Mouse (Mus musculus) midbrain, embryonic 14.5 days (tissue): Measurements from ENCODE around the gene Rtraf. TPM values are rescaled to one million over a fixed set of nuclear protein-coding genes. Genes with fewer than 3 reads are reported as not detected.

Experiments
- ATAC-seq: fragments of 200-750 bp; cut with Nextera tagmentation; 2 replicates; pipeline ENCODE4 v1.8.0; 2017; ENCODE audit warnings: moderate number of reproducible peaks, moderate library complexity; ENCODE audit not compliant: low FRiP score, low TSS enrichment
- DNase-seq: peaks from one replicate; pipeline ENCODE4 v3.0.0-alpha.2; 2015
- H3K27ac ChIP-seq: fragments of 300-500 bp; sonication (generic); replicated peaks from 2 replicates; pipeline ENCODE4 v1.5.1; 2014; ENCODE audit warnings: mild to moderate bottlenecking, low read depth, low read length, moderate library complexity
- H3K27me3 ChIP-seq: fragments of 300-500 bp; sonication (generic); 2 replicates; pipeline ENCODE4 v1.6.1; 2014; ENCODE audit warnings: low read length, control low read depth, mixed read lengths; ENCODE audit not compliant: control insufficient read depth, insufficient read depth
- H3K36me3 ChIP-seq: fragments of 300-500 bp; sonication (generic); 2 replicates; pipeline ENCODE4 v1.6.1; 2014; ENCODE audit warnings: low read length, control low read depth; ENCODE audit not compliant: control insufficient read depth, insufficient read depth
- H3K4me1 ChIP-seq: fragments of 300-500 bp; sonication (generic); 2 replicates; pipeline ENCODE4 v1.6.1; 2014; ENCODE audit warnings: mild to moderate bottlenecking, antibody characterized with exemption, low read length, control low read depth; ENCODE audit not compliant: control insufficient read depth, insufficient read depth
- H3K4me2 ChIP-seq: fragments of 300-500 bp; sonication (generic); 2 replicates; pipeline ENCODE4 v1.6.1; 2014; ENCODE audit warnings: mild to moderate bottlenecking, low read length, moderate library complexity
- H3K4me3 ChIP-seq: fragments of 300-500 bp; sonication (generic); replicated peaks from 2 replicates; pipeline ENCODE4 v1.5.1; 2014; ENCODE audit warnings: low read depth, low read length
- H3K9ac ChIP-seq: fragments of 300-500 bp; sonication (generic); replicated peaks from 2 replicates; pipeline ENCODE4 v1.6.1; 2014; ENCODE audit warnings: mild to moderate bottlenecking, low read length, moderate library complexity
- H3K9me3 ChIP-seq: fragments of 300-500 bp; sonication (generic); 2 replicates; pipeline ENCODE4 v1.6.1; 2016; ENCODE audit warnings: low read length, control low read depth, mixed read lengths; ENCODE audit not compliant: control insufficient read depth
- WGBS: fragments of 180-500 bp; shearing (Covaris S2); extraction: QIAGEN DNeasy Blood & Tissue Kit; methylation state at CpG from one replicate; pipeline ENCODE4 v1.1.7; 2014; 5-methylcytosine and 5-hydroxymethylcytosine counted together
- polyA plus RNA-seq: library from polyadenylated mRNA; unstranded; fragments of >200 nt; fragmentation: Nextera tagmentation; extraction: Ambion mirVana; gene quantifications from 2 replicates; pipeline ENCODE4 v1.2.1, GENCODE M21; 2014

Gene Rtraf
- polyA plus RNA-seq, 1 experiment from 2014 or later: 196 TPM

DNA sequence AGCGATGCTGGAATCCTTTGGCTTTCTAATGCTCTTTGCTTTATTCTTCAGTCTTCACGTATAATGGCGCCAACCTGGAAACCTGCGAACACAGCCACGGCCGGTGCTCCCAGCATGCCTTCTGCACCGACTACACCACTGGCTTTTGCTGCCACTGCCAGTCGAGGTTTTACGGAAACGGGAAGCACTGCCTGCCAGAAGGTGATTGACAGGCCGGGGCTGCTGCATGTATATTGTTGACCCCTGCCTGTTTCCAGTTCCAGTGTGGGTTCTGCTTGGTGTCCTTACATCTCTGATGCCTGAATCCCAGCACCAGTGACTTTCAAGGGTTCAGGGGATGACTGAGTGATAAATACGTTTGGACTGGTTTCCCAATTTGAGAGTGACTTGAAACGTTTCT is 45.7 kb downstream of the Rtraf start:
- Histone ChIP-seq H3K4me2 (no peak overlapping the region), H3K36me3 (no peaks in the 10 kb centered on the region), H3K4me1 (no peaks in the 10 kb centered on the region), H3K9me3 (0 out of 2 replicates have a peak, but pooled peaks cover 3% of the 10 kb centered on the region), H3K27me3 (no peaks in the 10 kb centered on the region), H3K27ac (no peak overlapping the region), H3K9ac (no peak overlapping the region), H3K4me3 (no peak overlapping the region)
- DNase-seq: no peak
- 92% methylated on average over 13 of the region's 13 CpGs for WGBS
- no peak for ATAC-seq

DNA sequence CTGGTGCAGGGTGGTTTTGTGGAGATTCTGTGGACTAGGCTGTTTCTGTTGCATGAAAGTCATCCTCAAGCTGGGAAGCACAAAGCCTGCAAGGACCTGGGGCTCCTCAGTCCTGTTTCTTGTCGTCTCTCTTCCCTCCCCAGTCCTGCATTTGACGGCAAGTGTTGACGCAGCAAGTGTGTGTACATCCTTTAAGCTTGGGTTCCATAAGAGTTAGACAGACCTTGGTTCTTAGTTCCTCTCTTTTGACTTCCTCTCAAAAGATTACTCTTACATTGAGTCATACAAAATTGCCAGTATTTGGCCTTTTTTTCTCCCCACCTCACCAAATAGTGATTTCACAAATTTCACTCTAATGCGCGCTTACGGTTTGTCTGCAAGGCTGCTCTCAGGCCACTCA is 46.3 kb downstream of the Rtraf start:
- no peak overlapping the region for H3K4me3 ChIP-seq
- H3K9ac ChIP-seq: no peak overlapping the region
- H3K9me3 ChIP-seq: 0 out of 2 replicates have a peak, but pooled peaks cover 3% of the 10 kb centered on the region
- no peaks in the 10 kb centered on the region for H3K4me1 ChIP-seq
- no peak for DNase-seq
- no peak overlapping the region for H3K27ac ChIP-seq
- no peak for ATAC-seq
- 93% methylated on average over 6 of the region's 6 CpGs for WGBS
- no peaks in the 10 kb centered on the region for H3K36me3 ChIP-seq
- no peak overlapping the region for H3K4me2 ChIP-seq
- H3K27me3 ChIP-seq: no peaks in the 10 kb centered on the region

DNA sequence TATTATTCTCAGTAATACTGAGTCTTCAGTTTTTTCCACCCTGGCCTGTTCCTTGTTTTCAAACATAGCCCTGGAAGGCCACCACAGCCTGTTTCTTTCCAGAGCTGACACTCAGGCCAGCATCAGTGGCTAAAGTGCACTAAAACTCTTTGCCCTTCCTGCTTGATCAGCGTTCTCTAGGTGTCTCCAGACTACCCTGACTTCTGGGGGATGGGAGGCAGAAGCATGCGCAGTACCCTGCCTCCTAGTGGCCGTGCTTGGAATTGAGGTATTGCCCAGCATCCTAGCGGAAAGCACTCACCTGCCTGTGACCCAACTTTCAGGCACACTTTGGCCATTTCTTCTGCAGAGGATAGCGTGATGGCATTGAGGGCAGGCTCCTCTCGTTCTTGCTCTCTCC is 46.7 kb downstream of the Rtraf start:
- Histone ChIP-seq H3K9ac (no peak overlapping the region), H3K36me3 (no peaks in the 10 kb centered on the region), H3K9me3 (0 out of 2 replicates have a peak, but pooled peaks cover 3% of the 10 kb centered on the region), H3K4me2 (no peak overlapping the region), H3K27me3 (no peaks in the 10 kb centered on the region), H3K4me1 (no peaks in the 10 kb centered on the region), H3K27ac (no peak overlapping the region), H3K4me3 (no peak overlapping the region)
- WGBS: 50% methylated on average over 6 of the region's 6 CpGs
- no peak for ATAC-seq
- peak; percentile 26 for DNase-seq

DNA sequence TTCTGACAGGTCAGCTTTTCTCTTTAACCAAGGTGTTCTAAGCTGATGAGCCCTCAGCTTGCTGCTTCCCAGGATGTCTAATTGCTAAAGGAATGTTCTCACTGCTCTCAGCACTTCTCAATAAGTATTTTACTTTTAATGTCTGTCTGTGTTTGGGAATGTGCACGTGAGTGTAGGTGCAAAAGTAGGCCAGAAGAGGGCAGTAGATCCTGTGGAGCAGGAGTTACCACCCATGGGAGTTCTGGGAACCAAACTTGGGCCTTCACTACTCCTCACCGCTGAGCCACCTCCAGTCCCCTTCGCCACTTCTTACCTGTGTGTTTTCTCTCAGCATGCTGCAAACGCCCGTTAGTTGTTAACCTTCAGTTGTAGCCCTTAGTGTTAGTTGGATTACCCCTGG is 47.4 kb downstream of the Rtraf start:
- Histone ChIP-seq H3K4me2 (no peak overlapping the region), H3K9me3 (0 out of 2 replicates have a peak, but pooled peaks cover 3% of the 10 kb centered on the region), H3K27me3 (no peaks in the 10 kb centered on the region), H3K4me3 (no peak overlapping the region), H3K27ac (no peak overlapping the region), H3K9ac (no peak overlapping the region), H3K4me1 (no peaks in the 10 kb centered on the region), H3K36me3 (no peaks in the 10 kb centered on the region)
- ATAC-seq (no peak), DNase-seq (no peak)
- 98% methylated on average over 5 of the region's 5 CpGs for WGBS

DNA sequence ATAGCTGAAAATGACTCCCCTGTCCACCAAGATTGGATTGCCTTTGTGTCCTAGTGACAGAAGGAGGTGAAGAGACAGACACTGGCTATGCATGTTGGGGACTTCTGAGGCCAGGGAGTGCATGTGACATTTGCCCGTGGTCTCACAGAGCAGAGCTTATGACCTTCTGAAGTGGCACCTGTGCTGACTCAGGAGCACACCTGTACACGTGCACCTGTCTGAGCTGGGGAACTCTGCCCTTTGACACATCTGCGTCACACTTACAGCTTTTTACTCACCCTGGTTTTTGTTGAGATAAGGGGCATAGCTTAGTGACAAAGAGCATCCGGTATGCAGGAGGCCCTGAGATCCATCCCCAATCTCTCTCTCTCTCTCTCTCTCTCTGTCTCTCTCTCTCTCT is 48.1 kb downstream of the Rtraf start:
- no peaks in the 10 kb centered on the region for H3K4me1 ChIP-seq
- no peak overlapping the region for H3K27ac ChIP-seq
- no peak overlapping the region for H3K4me3 ChIP-seq
- WGBS: 93% methylated on average over 4 of the region's 4 CpGs
- H3K9me3 ChIP-seq: 0 out of 2 replicates have a peak, but pooled peaks cover 3% of the 10 kb centered on the region
- H3K4me2 ChIP-seq: no peak overlapping the region
- H3K9ac ChIP-seq: no peak overlapping the region
- ATAC-seq (no peak), DNase-seq (no peak)
- no peaks in the 10 kb centered on the region for H3K36me3 ChIP-seq
- no peaks in the 10 kb centered on the region for H3K27me3 ChIP-seq

DNA sequence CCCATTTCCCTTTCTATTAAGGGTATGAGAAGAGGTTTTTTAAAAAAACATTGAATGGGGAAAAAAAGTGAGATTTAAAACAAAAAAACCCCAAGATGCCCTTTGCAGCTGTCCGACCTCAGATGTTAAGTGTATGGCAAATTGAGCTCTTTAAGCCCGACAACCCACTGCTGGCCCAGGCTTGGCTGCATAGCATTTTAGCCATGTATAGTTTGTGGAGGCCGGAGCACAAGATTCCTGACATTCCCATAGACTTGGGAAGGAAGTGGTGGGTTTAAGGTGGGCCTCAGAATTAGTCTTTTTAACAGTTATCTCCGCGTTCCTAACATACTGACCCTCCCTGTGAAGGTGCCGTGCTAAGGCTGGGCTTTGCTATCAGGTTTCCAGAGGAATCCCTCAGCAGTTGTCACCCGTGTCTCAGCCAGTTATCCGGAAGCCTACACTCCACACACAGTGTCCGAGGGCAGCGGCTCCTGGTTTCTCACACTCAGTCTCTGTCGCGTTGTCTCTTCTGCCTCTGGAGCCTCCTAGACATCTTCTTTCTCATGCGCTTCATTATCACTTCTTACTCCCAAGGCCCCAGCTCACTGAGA is 49.5 kb downstream of the Rtraf start:
- WGBS: 87% methylated on average over 13 of the region's 13 CpGs
- Histone ChIP-seq H3K27ac (no peak overlapping the region), H3K4me1 (no peaks in the 10 kb centered on the region), H3K4me2 (no peak overlapping the region), H3K9me3 (0 out of 2 replicates have a peak, but pooled peaks cover 3% of the 10 kb centered on the region), H3K27me3 (no peaks in the 10 kb centered on the region), H3K4me3 (no peak overlapping the region), H3K9ac (no peak overlapping the region), H3K36me3 (no peaks in the 10 kb centered on the region)
- no peak for DNase-seq
- no peak for ATAC-seq

DNA sequence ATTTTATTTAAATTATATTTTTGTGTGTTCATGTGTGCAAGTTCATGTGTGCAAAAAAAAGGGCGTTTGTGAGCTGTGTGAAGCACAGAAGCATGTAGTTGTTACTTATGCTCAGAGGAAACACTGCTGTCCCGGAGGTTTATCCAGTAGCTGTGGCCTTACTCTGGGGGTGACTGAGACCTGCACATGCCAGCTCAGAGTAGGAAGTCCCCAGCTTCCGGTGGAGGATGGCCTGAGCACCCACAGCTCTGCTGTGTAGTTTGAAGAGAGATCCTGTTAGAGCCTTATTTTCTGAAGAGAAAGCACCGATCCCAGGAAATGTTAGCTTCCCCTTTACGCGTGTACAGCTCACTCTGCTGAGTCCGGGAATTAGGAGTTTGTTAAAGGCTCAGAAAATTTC is 52.5 kb downstream of the Rtraf start:
- Histone ChIP-seq H3K36me3 (no peaks in the 10 kb centered on the region), H3K4me1 (peaks cover 7% of the 10 kb centered on the region; the same call in 1 of the 2 replicates), H3K27me3 (no peaks in the 10 kb centered on the region), H3K27ac (no peak overlapping the region), H3K9ac (no peak overlapping the region), H3K4me2 (no peak overlapping the region), H3K4me3 (no peak overlapping the region), H3K9me3 (0 out of 2 replicates have a peak, but pooled peaks cover under 1% of the 10 kb centered on the region)
- no peak for ATAC-seq
- no peak for DNase-seq
- 83% methylated on average over 7 of the region's 7 CpGs for WGBS

DNA sequence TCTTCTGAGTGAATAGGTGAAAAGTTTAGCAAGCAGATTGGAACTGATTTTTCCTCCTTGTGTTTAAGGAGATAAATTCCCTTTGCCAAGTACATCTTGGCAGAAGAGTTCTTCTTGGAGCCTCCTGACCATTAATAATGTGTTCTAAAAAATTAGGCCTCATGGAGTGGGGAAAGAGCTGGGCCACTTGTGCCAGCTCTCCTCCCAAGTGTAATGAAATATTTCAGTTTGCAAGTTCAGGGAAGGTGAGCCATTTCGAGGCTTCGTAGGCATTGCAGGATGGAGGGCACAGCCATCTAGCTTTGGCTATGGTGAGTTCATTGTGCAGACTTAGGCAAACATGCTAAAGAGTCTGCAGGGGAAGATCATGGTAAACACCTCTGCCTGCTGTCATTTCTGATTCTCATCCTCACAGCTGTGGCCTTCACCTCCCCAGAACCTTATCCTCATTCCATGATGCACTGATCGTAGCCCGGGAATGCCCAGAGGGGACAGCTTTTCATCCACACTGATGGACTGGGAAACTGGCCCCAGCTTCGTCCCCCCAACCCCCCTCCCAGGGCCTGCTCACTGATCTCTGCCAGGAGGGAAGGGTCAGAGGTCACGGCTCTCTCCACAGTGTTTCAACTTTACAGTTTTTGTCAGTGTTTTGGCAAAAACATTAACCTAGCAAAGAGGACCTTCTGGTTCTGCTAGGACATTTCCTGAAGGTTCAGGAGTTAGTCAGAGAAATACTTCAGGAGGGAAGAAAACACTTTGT is 54.0 kb downstream of the Rtraf start:
- ATAC-seq: no peak
- 40% methylated on average over 6 of the region's 6 CpGs for WGBS
- H3K4me2 ChIP-seq: no peak overlapping the region
- H3K36me3 ChIP-seq: no peaks in the 10 kb centered on the region
- no peaks in the 10 kb centered on the region for H3K27me3 ChIP-seq
- no peak overlapping the region for H3K4me3 ChIP-seq
- peaks cover 9% of the 10 kb centered on the region; the same call in 1 of the 2 replicates for H3K4me1 ChIP-seq
- H3K27ac ChIP-seq: no peak overlapping the region
- no peak overlapping the region for H3K9ac ChIP-seq
- no peaks in the 10 kb centered on the region for H3K9me3 ChIP-seq
- no peak for DNase-seq

DNA sequence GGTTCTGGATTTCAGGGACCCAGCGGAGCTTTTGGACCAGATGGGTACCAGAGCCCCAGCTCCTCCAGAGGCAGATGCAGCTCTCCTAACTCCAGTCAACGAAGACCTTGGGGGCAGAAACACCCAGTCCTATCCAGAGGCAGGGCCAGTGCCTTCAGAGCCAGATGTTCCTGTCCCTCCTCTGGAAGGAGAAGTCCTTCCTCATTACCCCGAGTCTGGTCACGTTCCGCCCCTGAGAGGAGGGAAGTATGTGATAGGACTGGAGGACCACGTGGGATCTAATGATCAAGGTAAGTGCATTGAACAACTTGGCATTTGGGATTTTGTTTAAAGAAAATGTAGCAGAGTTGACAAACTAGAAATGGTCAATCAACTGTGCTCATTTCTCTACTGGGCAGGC is 55.0 kb downstream of the Rtraf start:
- no peak overlapping the region for H3K27ac ChIP-seq
- no peak overlapping the region for H3K4me3 ChIP-seq
- DNase-seq (no peak), ATAC-seq (no peak)
- H3K9me3 ChIP-seq: no peaks in the 10 kb centered on the region
- 94% methylated on average over 6 of the region's 6 CpGs for WGBS
- H3K4me1 ChIP-seq: peaks cover 9% of the 10 kb centered on the region; the same call in 1 of the 2 replicates
- H3K36me3 ChIP-seq: no peaks in the 10 kb centered on the region
- no peak overlapping the region for H3K9ac ChIP-seq
- H3K4me2 ChIP-seq: no peak overlapping the region
- no peaks in the 10 kb centered on the region for H3K27me3 ChIP-seq
